Mouse (Mus musculus) MEL (cell line): ENCODE measurements around the gene Cela1. TPM values are rescaled to one million over a fixed set of nuclear protein-coding genes. Genes with fewer than 3 reads are reported as not detected.

Source experiments
- DNase-seq: peaks from one replicate; pipeline ENCODE4 v3.0.0; 2011; ENCODE audit warnings: low read depth, low spot score
- H3K27ac ChIP-seq: 2 replicates; pipeline ENCODE4 v1.5.1; 2012; ENCODE audit warnings: low read depth, mild to moderate bottlenecking, control low read depth, low read length, moderate library complexity; ENCODE audit not compliant: control insufficient read depth
- H3K27me3 ChIP-seq, 2 experiments: fragments of 150-350 bp in 1 of 2; sonication (generic) in 1 of 2; 2 replicates each; pipeline ENCODE4 v1.6.1; 2012; ENCODE audit warnings: low read length in 2 of 2, mild to moderate bottlenecking in 2 of 2, improper control_type of control experiment in 1 of 2, moderate library complexity in 1 of 2; ENCODE audit not compliant: insufficient read depth in 2 of 2, control insufficient read depth in 1 of 2
- H3K36me3 ChIP-seq, 2 experiments: 2 replicates each; pipeline ENCODE4 v1.6.1; 2012 to 2014; ENCODE audit warnings: low read length in 2 of 2, improper control_type of control experiment in 1 of 2, inconsistent platforms in 1 of 2, mild to moderate bottlenecking in 1 of 2; ENCODE audit not compliant: insufficient read depth in 2 of 2, control insufficient read depth in 1 of 2
- H3K4me1 ChIP-seq, 2 experiments: fragments of 150-350 bp in 1 of 2; sonication (generic) in 1 of 2; 2 replicates each; pipeline ENCODE4 v1.6.1; 2012; ENCODE audit warnings: low read length in 2 of 2, improper control_type of control experiment in 1 of 2, mild to moderate bottlenecking in 1 of 2; ENCODE audit not compliant: insufficient read depth in 2 of 2, control insufficient read depth in 1 of 2
- H3K4me3 ChIP-seq, 2 experiments: fragments of 150-350 bp in 1 of 2; sonication (generic) in 1 of 2; 2 replicates each; pipeline ENCODE4 v1.5.1; 2012; ENCODE audit warnings: low read depth in 2 of 2, low read length in 2 of 2, mild to moderate bottlenecking in 2 of 2, moderate library complexity in 2 of 2, control low read depth in 1 of 2, improper control_type of control experiment in 1 of 2; ENCODE audit not compliant: control insufficient read depth in 1 of 2, insufficient read depth in 1 of 2
- H3K79me2 ChIP-seq: 2 replicates; pipeline ENCODE4 v1.6.1; 2012; ENCODE audit warnings: mild to moderate bottlenecking, low read length, moderate library complexity; ENCODE audit not compliant: control insufficient read depth, poor library complexity, insufficient read depth
- H3K9ac ChIP-seq: 2 replicates; pipeline ENCODE4 v1.6.1; 2012; ENCODE audit warnings: low read depth, mild to moderate bottlenecking, control low read depth, low read length, moderate library complexity; ENCODE audit not compliant: control insufficient read depth, poor library complexity, severe bottlenecking
- H3K9me3 ChIP-seq: fragments of 150-350 bp; sonication (generic); replicated peaks from 2 replicates; pipeline ENCODE4 v1.6.1; 2012; ENCODE audit warnings: mild to moderate bottlenecking, low read length, improper control_type of control experiment, moderate library complexity; ENCODE audit not compliant: insufficient read depth
- CHD2 ChIP-seq: IDR thresholded peaks from 2 replicates; pipeline ENCODE4 v1.6.1; 2011; ENCODE audit warnings: low read length, improper control_type of control experiment
- ELF1 ChIP-seq: IDR thresholded peaks from 2 replicates; pipeline ENCODE4 v1.6.1; 2014; ENCODE audit warnings: low read depth, mild to moderate bottlenecking, inconsistent platforms, low read length, improper control_type of control experiment, moderate library complexity
- EP300 ChIP-seq, 2 experiments: IDR thresholded peaks; 2 replicates each; pipeline ENCODE4 v1.6.1; 2011; ENCODE audit warnings: improper control_type of control experiment in 2 of 2, low read length in 2 of 2, low read depth in 1 of 2, mild to moderate bottlenecking in 1 of 2
- ETS1 ChIP-seq: IDR thresholded peaks from 2 replicates; pipeline ENCODE4 v1.6.1; 2012; ENCODE audit warnings: low read depth, mild to moderate bottlenecking, inconsistent platforms, low read length, improper control_type of control experiment, moderate library complexity
- GATA1 ChIP-seq: IDR thresholded peaks from 2 replicates; pipeline ENCODE4 v1.6.1; 2011; ENCODE audit warnings: low read depth, low read length, improper control_type of control experiment
- HCFC1 ChIP-seq: IDR thresholded peaks from 2 replicates; pipeline ENCODE4 v1.6.1; 2012; ENCODE audit warnings: low read depth, mild to moderate bottlenecking, inconsistent platforms, low read length, improper control_type of control experiment, moderate library complexity
- JUND ChIP-seq: IDR thresholded peaks from 2 replicates; pipeline ENCODE4 v1.6.1; 2011; ENCODE audit warnings: low read depth, mild to moderate bottlenecking, improper control_type of control experiment, low read length
- KAT2A ChIP-seq: conservative IDR thresholded peaks from 2 replicates; pipeline ENCODE4 v1.6.1; 2012; ENCODE audit warnings: low read depth, low read length, improper control_type of control experiment, inconsistent platforms
- MAX ChIP-seq: IDR thresholded peaks from 2 replicates; pipeline ENCODE4 v1.6.1; 2011; ENCODE audit warnings: low read length, improper control_type of control experiment
- MAZ ChIP-seq: IDR thresholded peaks from 2 replicates; pipeline ENCODE4 v1.6.1; 2012; ENCODE audit warnings: low read depth, mild to moderate bottlenecking, inconsistent platforms, low read length, improper control_type of control experiment
- MXI1 ChIP-seq: IDR thresholded peaks from 2 replicates; pipeline ENCODE4 v1.6.1; 2011; ENCODE audit warnings: mild to moderate bottlenecking, low read depth, low read length, improper control_type of control experiment
- MYB ChIP-seq: IDR thresholded peaks from 2 replicates; pipeline ENCODE4 v1.6.1; 2011; ENCODE audit warnings: mild to moderate bottlenecking, low read depth, low read length, improper control_type of control experiment
- MYC ChIP-seq: IDR thresholded peaks from 2 replicates; pipeline ENCODE4 v1.6.1; 2011; ENCODE audit warnings: low read depth, mild to moderate bottlenecking, low read length, improper control_type of control experiment, moderate library complexity
- NELFE ChIP-seq: IDR thresholded peaks from 2 replicates; pipeline ENCODE4 v1.6.1; 2011; ENCODE audit warnings: low read depth, low read length, improper control_type of control experiment
- NRF1 ChIP-seq: IDR thresholded peaks from 2 replicates; pipeline ENCODE4 v1.6.1; 2014; ENCODE audit warnings: low read depth, mild to moderate bottlenecking, inconsistent platforms, low read length, improper control_type of control experiment, moderate library complexity; ENCODE audit not compliant: poor library complexity, insufficient read depth, severe bottlenecking
- RAD21 ChIP-seq: IDR thresholded peaks from 2 replicates; pipeline ENCODE4 v1.6.1; 2011; ENCODE audit warnings: mild to moderate bottlenecking, low read depth, low read length, improper control_type of control experiment
- RCOR1 ChIP-seq: IDR thresholded peaks from 2 replicates; pipeline ENCODE4 v1.6.1; 2012; ENCODE audit warnings: low read depth, mild to moderate bottlenecking, inconsistent platforms, low read length, improper control_type of control experiment
- SIN3A ChIP-seq: IDR thresholded peaks from 2 replicates; pipeline ENCODE4 v1.6.1; 2012; ENCODE audit warnings: low read length, improper control_type of control experiment, inconsistent platforms
- SMC3 ChIP-seq: IDR thresholded peaks from 2 replicates; pipeline ENCODE4 v1.6.1; 2011; ENCODE audit warnings: low read depth, low read length, improper control_type of control experiment
- TCF12 ChIP-seq: IDR thresholded peaks from 2 replicates; pipeline ENCODE4 v1.6.1; 2014; ENCODE audit warnings: low read depth, mild to moderate bottlenecking, inconsistent platforms, low read length, improper control_type of control experiment, moderate library complexity
- UBTF ChIP-seq: IDR thresholded peaks from 2 replicates; pipeline ENCODE4 v1.6.1; 2012; ENCODE audit warnings: low read depth, mild to moderate bottlenecking, inconsistent platforms, low read length, improper control_type of control experiment, moderate library complexity, borderline replicate concordance; ENCODE audit not compliant: insufficient read depth
- USF1 ChIP-seq: IDR thresholded peaks from 2 replicates; pipeline ENCODE4 v1.6.1; 2014; ENCODE audit warnings: low read depth, mild to moderate bottlenecking, inconsistent platforms, low read length, improper control_type of control experiment, moderate library complexity
- ZMIZ1 ChIP-seq: IDR thresholded peaks from 2 replicates; pipeline ENCODE4 v1.6.1; 2012; ENCODE audit warnings: low read depth, mild to moderate bottlenecking, inconsistent platforms, low read length, improper control_type of control experiment, moderate library complexity
- ZNF384 ChIP-seq: IDR thresholded peaks from 2 replicates; pipeline ENCODE4 v1.6.1; 2012; ENCODE audit warnings: low read depth, mild to moderate bottlenecking, inconsistent platforms, low read length, improper control_type of control experiment
- polyA plus RNA-seq, 2 experiments: library from polyadenylated mRNA; stranded (reverse) in 1 of 2; unstranded in 1 of 2; fragments of >175 nt in 1 of 2; fragments of >200 nt in 1 of 2; gene quantifications; 2 replicates each; pipeline versions ENCODE4 v1.2.1 to v1.2.4; 2012; ENCODE audit warnings: low replicate concordance in 2 of 2, low read depth in 1 of 2; ENCODE audit not compliant: insufficient read length in 2 of 2, insufficient read depth in 1 of 2, missing spikeins in 1 of 2
- total RNA-seq: library from RNA; depleted of rRNA; stranded (reverse); fragments of 300-350 nt; gene quantifications from 2 replicates; pipeline ENCODE4 v1.2.3, GENCODE M21; 2012

The Cela1 gene
- total and polyA plus RNA-seq, 3 experiments, result 51.4 to 60.3 TPM; not detected in 1

DNA sequence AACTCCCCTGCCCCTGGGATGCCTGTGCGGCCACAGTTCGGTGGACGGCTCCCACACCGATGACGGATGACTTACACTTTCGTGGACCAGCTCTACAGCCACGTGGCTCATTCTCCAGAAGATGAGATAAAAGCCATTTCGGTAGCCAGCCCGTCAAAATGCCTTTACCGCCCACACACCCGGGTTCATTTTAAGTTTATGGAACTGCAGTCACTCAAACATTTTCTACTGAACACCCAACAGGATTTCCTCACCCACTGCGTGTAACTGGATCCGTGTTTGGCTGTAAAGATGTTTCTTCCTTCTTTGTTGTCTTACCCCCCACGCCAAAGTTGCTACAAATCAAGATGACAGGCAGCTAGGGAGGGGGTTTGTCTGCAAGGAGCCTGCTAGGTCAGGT, 35.8 kb upstream of the Cela1 start:
- Histone ChIP-seq H3K27ac (peak overlapping the region; percentile 47), H3K4me3 (peak overlapping the region in 1 of 2 experiments; percentile 2; a peak in 2 of 4 replicates), H3K27me3 (no peaks in the 10 kb centered on the region), H3K9me3 (no peaks in the 10 kb centered on the region), H3K36me3 (peaks cover 2 to 16% of the 10 kb centered on the region in 2 experiments; a peak in 3 of 4 replicates), H3K4me1 (peaks cover 15 to 28% of the 10 kb centered on the region in 2 experiments), H3K9ac (peak overlapping the region; percentile 17), H3K79me2 (peaks cover 1% of the 10 kb centered on the region; the same call in 1 of the 2 replicates)
- peak; percentile 70 for DNase-seq
- no peak for TF ChIP-seq NRF1
- TF ChIP-seq GATA1, result peak; percentile 27; the same call in 1 of the 2 replicates
- peak; percentile 75; the same call in 1 of the 2 replicates for TF ChIP-seq MYC
- TF ChIP-seq MXI1, result peak; percentile 91
- 0 out of 2 replicates have a peak, but pooled peaks have one; percentile 4 for TF ChIP-seq HCFC1
- peak; percentile 94 for TF ChIP-seq MAX
- TF ChIP-seq EP300 (IDR thresholded peaks at IDR 0.05; ENCODE audit: low read depth in 1 of 2, low read length in 2 of 2), result peak in 1 of 2 experiments; percentile 42; a peak in 1 of 4 replicates
- TF ChIP-seq ZNF384, result no peak
- peak; percentile 66 for TF ChIP-seq SIN3A
- TF ChIP-seq ETS1, result 0 out of 2 replicates have a peak, but pooled peaks have one; percentile 17
- no peak for TF ChIP-seq JUND
- peak; percentile 71 for TF ChIP-seq USF1
- no peak for TF ChIP-seq RAD21

- Histone ChIP-seq H3K27ac (peak overlapping the region; percentile 5; the same call in 1 of the 2 replicates), H3K27me3 (no peaks in the 10 kb centered on the region), H3K9me3 (no peaks in the 10 kb centered on the region), H3K4me1 (peaks cover 16 to 31% of the 10 kb centered on the region in 2 experiments), H3K36me3 (peaks cover 2 to 20% of the 10 kb centered on the region in 2 experiments; a peak in 3 of 4 replicates), H3K9ac (no peak overlapping the region), H3K4me3 (no peak overlapping the region), H3K79me2 (no peaks in the 10 kb centered on the region)
- TF ChIP-seq NRF1, result no peak
- TF ChIP-seq ETS1, result no peak
- TF ChIP-seq TCF12, result no peak
- no peak for TF ChIP-seq NELFE
- TF ChIP-seq UBTF, result no peak
- TF ChIP-seq SMC3, result no peak; the same call in 1 of the 2 replicates
- no peak for TF ChIP-seq CHD2
- TF ChIP-seq USF1, result no peak
- no peak for TF ChIP-seq ZNF384
- TF ChIP-seq ELF1, result no peak
- no peak for TF ChIP-seq RCOR1
- TF ChIP-seq MAZ, result no peak
- TF ChIP-seq MYB, result no peak
- TF ChIP-seq ZMIZ1, result no peak
- no peak for TF ChIP-seq RAD21
- no peak for TF ChIP-seq MYC
- no peak for TF ChIP-seq KAT2A
- TF ChIP-seq SIN3A, result no peak
- DNase-seq, result no peak
Measured at GRCm38 (mm10) chr15:100722564-100722963, 34.8 kb upstream of the Cela1 start.
